Mouse (Mus musculus): ENCODE data around the gene Vwa3a. TPM values are rescaled to one million over a fixed set of nuclear protein-coding genes. Genes with fewer than 3 reads are reported as not detected.

Vwa3a gene
- total RNA-seq, 2 experiments from 2014 or later, result not detected

DNA sequence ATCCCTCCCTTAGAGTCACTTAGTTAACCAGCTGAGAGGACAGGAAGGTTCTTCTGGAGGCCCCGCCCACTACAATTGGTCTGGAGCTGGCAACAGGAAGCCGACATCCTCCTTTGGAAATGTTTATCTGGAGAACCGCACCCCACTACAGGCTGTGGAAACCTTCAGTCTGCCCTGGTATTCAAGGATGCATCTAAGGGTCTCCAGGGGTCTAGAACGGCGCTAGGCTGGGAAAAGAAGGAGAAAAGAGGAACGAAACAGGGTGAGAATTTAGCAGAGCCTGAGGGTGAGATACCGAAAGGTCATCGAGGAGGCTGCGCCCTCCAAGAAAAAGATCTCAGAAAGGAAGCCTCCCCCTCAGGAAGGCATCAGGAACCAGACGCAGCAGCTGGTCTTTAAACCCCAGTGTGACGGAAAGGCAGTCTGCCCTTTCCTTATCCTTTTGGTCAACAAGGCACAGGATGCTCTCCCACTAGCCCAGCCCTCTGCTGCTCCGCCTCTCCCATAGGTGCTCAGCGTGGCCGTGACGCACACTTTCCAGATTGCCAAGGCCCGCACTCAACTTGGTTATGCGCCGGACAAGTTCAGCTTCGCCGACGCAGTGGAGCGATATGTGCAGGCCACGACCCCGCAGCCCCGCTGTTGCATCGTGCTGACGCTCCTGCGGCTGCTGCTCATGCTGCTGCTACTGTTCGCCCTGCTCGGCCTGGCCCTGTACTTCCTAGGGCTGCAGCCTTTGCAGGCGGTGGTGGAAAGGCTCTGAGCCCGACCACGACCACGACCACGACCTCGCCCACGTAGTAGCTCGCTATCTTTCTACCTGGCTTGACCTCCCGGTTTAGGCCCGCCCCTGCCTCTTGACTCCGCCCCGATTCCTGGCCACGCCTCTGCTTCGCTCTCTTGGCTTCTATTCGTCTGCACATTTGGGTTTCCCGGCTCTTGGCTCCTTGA is 91.6 kb downstream of the Vwa3a start:
- peak; percentile 32 for ATAC-seq (replicated peaks; ENCODE audit: low FRiP score, low TSS enrichment, poor library complexity, severe bottlenecking)

DNA sequence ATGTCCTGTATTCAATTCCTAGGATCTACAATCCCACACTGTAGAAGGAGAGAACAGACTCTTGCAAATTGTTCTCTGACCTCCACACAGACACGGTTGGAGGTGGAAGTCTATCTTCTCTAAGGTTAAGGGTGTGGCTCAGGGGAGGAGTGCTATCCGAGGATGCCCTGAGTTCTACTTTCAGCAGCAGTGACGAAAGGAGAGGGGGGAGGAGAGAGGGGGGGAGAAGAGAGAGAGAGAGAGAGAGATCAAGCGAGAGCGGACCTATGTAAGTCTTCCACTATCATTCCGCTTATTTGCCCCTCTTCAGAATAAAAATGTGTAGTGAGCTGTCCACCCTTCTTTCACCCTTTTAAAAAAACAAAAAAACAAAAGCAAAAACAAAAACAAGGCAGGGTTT is 95.3 kb downstream of the Vwa3a start:
- ATAC-seq (replicated peaks; ENCODE audit: low FRiP score, low TSS enrichment, poor library complexity, severe bottlenecking), result peak; percentile 44

DNA sequence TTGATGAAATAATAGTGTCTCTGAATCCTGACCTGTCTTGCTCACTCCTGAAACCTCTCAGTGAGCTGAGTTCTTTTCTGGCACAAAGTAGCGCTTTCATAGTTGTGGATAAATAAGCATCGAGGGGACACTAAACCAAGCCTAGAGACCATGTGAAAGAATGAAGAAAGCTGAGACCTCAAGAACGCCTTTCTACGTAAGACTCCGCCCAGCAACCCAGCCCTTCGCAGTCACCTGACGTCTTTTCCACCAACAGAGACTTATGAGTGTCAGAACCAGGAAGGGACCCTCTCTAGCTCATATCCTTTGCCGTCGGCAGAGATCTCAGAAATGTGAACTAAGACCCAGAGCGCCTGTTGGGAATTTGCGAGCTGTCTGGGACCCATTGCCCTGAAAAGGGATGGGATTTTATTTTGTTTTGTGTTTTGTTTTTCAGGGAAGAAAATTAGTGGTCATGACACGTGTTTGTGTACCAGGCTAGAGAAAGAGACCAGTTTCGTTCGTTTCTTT is 95.8 kb downstream of the Vwa3a start:
- ATAC-seq (replicated peaks; ENCODE audit: low FRiP score, low TSS enrichment, poor library complexity, severe bottlenecking), result peak; percentile 83

DNA sequence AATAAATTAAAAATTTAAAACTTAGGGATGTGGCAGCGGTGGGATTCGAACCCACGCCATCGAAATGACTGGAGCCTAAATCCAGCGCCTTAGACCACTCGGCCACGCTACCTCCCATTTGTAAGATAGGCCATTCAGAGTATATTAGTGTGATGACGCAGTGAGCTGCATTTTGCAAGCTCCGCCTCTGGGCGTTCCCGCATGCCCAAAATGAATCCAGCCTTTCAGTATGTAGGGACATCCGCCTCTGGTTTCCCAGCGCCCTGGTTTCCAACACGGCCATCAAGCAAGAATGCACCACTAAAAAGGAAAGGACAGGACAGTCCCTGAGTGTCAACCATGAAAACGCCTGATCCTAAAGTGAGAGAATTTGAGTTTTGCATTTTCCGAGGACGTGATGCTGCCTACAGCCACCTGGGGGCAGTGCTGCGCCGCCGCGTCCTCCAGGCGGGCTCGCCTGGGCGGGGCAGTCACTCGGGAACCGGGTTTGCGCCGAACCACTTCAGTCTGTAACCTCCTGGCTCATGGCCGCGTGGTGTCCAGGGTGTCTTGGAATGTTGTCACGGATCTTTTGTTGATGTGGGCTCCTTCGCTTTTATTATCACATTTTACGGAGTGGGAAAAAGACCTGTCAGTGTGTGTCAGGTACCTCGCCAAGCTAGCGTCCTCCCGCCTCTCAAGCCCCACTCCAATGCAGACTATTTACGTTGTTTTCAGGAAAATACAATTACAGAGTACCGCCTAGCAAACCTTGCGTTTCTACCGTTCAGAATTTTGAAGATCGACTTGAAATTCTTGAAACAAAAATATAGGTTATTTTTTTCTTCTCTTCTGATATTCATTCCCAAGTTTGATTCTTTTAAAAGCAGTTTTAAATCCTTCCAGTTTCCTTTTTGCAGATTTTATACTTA is 96.6 kb downstream of the Vwa3a start:
- ATAC-seq (replicated peaks; ENCODE audit: low FRiP score, low TSS enrichment, poor library complexity, severe bottlenecking), result peak; percentile 63

DNA sequence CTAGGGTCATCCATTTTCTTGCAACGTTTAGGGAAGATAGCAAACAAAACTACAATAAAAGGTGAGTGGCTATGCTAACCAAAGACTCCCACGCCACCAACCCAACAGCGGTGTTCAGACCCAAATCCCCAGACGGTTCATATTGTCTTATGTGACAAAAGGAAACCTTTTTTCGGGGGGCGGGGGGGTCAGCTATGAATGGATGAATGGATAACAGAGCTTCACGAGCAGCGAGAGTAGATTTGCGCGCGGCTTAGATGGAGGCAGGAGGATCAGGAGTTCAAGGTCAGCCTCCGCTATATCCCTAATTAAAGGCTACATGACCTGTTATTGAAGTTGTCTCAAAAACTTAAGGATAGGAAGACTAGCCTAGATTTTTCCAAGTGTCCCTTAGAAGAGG is 97.2 kb downstream of the Vwa3a start:
- no peak for ATAC-seq (replicated peaks; ENCODE audit: low FRiP score, low TSS enrichment, poor library complexity, severe bottlenecking)

DNA sequence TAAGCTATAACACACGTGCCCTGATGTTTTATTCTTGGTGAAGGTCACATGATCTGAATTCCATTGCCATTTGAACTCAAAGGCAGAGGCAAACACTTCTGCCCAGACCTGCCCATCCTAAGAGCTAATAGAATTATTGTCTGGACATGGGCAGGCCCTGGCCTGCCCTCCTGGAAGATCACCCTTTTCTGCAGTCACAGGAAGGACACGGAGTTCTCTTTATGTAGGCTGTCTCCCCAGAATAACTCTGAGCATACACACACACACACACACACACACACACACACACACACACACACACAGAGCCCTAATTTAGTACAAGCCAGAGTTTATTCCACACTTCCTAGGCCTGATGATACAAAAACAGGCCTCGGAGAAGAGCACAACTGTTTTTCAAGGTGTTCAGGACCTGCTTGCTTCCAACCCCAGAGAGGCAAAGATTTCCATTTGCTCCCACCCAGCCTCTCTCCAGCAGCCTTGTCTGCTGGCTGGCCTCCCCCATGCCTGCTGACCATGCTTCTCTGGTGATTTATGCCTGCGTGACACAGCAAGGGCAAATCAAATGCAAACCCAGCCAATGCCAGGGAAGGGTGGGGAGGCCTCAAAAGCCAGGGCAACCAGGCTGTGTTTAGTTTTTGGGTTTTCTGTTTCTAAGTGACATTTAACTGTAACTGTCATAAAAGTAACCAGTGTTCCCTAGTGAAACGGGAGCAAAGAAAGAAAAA is 99.5 kb downstream of the Vwa3a start:
- no peak for ATAC-seq (replicated peaks; ENCODE audit: low FRiP score, low TSS enrichment, poor library complexity, severe bottlenecking)

DNA sequence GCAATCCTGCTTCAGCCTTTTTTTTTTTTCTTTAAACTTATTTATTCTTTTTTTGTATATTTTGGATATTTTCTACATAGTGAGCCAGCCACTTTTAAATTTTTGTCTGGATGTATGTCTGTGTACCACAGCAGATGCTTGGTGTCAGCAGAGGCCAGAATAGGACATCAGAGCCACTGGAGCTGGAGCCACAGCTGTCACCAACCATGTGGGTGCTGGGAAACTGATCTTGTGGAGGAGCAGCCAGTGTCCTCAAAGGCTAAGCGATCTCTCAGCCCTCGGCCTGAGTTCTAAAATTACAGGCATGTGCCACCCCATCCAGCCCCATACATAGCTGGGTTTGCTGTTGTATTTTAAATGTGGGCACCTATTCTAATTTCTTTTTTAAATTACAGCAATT is 100.7 kb downstream of the Vwa3a start:
- ATAC-seq (replicated peaks; ENCODE audit: low FRiP score, low TSS enrichment, poor library complexity, severe bottlenecking), result no peak

DNA sequence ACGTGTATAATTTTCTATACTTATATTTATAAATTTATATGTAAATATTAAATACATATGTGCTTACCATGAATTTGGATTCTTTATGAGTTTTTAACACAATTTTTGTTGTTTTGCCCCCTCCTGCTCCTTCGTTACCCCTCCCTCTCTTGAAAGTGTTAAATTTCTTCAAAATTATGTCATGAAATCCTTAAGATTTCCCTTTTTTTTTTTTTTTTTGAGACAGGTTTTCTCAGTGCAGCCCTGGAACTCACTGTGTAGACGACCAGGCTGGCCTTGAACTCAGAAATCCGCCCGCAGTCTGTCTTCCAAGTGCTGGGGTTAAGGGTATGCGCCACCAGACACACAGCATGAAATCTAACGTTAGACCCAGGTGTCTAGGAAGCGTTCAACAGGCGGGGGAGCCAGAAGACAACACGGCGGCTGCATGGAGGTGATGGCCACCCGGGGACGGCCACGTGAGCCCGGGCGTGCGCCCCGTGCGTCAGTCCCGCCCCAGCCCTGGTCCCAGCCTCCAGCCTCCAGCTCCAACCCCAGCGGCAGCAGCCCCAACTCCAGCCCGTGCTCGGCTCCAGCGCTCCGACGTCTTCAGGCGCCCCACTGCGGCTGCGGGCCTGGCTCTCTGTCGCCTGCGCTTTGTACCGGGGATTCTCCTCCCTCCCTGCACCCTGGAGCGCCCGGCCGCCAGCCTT is 103.4 kb downstream of the Vwa3a start, which contains the start of gene Eef2k:
Eef2k (plus strand) TSS at position 487 of the 692 bp plus-strand sequence.
- peak; percentile 91 for ATAC-seq (replicated peaks; ENCODE audit: low FRiP score, low TSS enrichment, poor library complexity, severe bottlenecking)

DNA sequence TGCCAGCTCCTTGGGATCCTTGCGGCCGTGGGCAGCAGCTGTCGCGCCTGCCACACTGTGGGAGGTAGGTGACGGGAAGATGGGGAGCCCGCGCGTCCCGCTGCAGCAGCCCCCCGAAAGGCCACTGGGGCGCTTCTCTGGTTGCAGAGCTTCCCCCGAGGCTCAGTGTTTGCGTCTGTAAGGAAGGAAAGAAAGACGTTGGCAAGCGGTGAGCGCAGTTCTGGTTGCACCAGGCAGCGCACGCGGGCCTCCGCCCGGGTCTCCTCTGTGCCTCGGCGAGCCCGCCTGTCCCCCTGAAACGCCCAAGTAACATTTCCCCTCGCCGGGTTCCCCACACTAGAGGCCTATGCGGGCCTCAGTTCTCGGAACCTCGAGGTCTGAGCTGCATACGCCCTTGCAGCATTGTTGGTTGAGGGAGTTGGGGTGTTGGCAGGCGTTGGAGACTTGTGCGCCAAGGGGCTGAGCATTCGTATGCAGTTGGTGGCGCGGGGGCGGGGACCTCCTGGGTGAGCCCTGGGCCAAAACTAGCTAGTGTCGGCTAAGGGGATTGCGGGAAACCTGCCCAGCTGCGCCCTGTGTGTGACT is 104.0 kb downstream of the Vwa3a start:
- peak; percentile 82 for ATAC-seq (replicated peaks; ENCODE audit: low FRiP score, low TSS enrichment, poor library complexity, severe bottlenecking)

DNA sequence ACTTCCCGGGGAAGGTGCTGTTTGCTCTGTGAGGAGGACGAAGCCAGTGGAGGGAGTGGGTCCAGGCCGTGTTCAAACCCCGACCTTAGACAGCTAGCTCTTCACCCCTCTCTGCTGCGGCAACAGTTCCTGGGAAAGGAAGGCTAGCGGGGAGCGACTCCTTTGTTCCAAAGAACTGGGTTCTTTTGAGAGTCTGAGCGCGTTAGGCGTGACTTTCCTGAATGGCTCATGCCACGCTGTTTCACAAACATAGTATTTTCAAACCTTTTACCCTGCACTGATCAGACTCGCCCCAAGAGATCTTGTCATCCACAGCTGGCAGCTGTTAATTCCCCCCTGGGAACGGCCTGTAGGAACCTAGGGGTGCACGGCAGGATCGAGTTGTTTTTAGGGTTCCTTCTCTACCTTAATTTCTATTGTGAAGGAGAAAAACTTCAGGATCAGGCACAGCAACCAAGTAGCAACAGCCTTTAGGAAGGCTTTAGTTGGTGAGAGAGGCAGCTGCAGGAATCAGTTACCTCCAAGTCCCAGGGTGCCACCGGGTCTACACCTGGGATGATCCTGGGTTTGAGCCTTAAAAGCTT is 104.8 kb downstream of the Vwa3a start:
- no peak for ATAC-seq (replicated peaks; ENCODE audit: low FRiP score, low TSS enrichment, poor library complexity, severe bottlenecking)

DNA sequence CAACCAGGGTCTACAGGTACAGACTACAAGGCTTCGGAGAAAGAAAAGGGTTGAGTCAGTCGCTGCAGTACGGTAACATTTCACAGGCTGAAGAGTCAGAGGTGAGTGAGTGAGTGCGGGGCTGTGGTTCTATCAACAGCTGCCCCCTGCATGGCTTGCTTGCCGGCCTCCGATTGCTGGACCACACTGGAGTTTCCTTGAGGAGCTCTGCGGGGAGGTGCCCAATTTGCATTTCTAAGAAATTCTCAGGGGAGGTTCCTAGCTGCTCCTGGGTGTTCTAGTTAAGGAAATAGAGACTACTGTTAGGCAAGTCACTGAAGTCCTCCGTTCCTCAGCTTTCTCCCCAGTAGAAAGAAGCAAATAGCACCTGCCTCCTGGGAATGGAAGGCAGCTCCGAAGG is 105.6 kb downstream of the Vwa3a start:
- ATAC-seq (replicated peaks; ENCODE audit: low FRiP score, low TSS enrichment, poor library complexity, severe bottlenecking), result no peak

DNA sequence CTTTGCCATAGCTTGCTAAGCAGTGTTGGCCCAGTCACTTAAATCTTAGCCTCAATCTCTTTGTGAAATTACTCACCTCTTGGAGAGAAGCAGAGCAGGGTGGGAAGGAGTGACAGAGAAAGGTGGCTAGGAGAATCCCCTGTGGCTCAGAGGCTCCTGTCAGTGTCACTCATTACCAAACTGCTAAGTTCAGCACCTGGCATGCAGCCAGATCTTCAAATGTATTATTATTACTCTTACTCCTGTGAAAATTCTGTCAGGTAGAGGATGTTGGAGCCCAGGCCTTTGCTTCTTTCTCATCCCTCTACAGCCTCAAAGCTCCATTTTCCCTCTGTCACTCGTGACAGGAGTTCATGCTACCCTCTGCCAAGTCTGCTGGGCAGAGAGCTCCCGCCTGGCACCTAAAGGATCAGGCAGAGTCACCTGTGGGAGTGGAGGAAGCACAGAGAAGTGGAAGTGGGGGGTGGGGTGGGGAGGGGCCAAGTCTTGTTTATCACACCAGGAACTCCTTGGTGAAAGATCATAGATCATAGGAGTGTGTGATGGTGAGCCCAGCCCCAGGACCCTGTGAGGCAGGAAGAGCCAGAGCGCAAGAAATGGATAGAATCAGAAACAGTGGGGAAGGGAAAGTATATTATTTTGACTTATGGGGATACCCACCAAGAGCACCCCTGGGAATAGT is 109.9 kb downstream of the Vwa3a start:
- ATAC-seq (replicated peaks; ENCODE audit: low FRiP score, low TSS enrichment, poor library complexity, severe bottlenecking), result no peak

DNA sequence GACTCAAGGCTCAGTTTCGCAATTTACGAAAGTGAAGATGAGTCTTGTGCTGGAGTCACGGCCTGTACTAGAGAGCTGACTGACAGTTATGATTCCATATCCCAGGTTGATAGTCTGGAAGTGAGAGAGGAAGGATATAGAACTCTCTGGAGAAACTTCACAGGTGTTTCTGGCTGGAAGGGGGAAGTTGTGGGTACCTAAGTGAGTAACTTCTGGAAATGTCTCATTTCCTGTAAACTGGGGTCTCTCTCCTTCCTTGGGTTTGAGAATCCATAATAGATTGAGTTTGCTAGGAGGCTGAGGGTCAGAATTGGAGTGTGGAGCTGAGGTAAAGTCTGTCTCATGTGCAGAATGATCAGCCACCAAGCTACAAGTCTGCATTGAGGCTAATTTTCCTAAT is 111.0 kb downstream of the Vwa3a start:
- ATAC-seq (replicated peaks; ENCODE audit: low FRiP score, low TSS enrichment, poor library complexity, severe bottlenecking), result no peak

Other genes starting within 250 kb of the Vwa3a start
- 207 and 215 TPM in 2 replicates for gene Uqcrc2, start 104.1 kb upstream of the Vwa3a start, total RNA-seq (2014; fragmentation: Nextera tagmentation)
- 222 and 233 TPM in 2 replicates for gene Uqcrc2, start 104.1 kb upstream of the Vwa3a start, total RNA-seq (2017)
- gene Pdzd9, start 69.0 kb upstream of the Vwa3a start, total RNA-seq (2014; fragmentation: Nextera tagmentation), result not detected in 2 replicates
- gene Pdzd9, start 69.0 kb upstream of the Vwa3a start, total RNA-seq (2017), result not detected in 2 replicates
- gene Mosmo, start 61.7 kb upstream of the Vwa3a start, total RNA-seq (2014; fragmentation: Nextera tagmentation), result 31.7 and 38.8 TPM in 2 replicates
- gene Mosmo, start 61.7 kb upstream of the Vwa3a start, total RNA-seq (2017), result 15.4 and 42.1 TPM in 2 replicates
- not detected in 2 replicates for gene Gm5737, start 73.0 kb downstream of the Vwa3a start, total RNA-seq (2014; fragmentation: Nextera tagmentation)
- gene Gm5737, start 73.0 kb downstream of the Vwa3a start, total RNA-seq (2017), result not detected in 2 replicates
- gene Eef2k, start 103.5 kb downstream of the Vwa3a start, total RNA-seq (2014; fragmentation: Nextera tagmentation), result 42.3 and 63.0 TPM in 2 replicates
- 49.9 and 52.6 TPM in 2 replicates for gene Eef2k, start 103.5 kb downstream of the Vwa3a start, total RNA-seq (2017)
- gene Polr3e, start 178.4 kb downstream of the Vwa3a start, total RNA-seq (2014; fragmentation: Nextera tagmentation), result 36.0 and 40.6 TPM in 2 replicates
- gene Polr3e, start 178.4 kb downstream of the Vwa3a start, total RNA-seq (2017), result 32.4 and 36.6 TPM in 2 replicates
- gene Cdr2, start 243.0 kb downstream of the Vwa3a start, total RNA-seq (2014; fragmentation: Nextera tagmentation), result 32.2 and 39.0 TPM in 2 replicates
- 42.9 and 61.6 TPM in 2 replicates for gene Cdr2, start 243.0 kb downstream of the Vwa3a start, total RNA-seq (2017)
- gene Mfsd13b, start 243.2 kb downstream of the Vwa3a start, total RNA-seq (2014; fragmentation: Nextera tagmentation), result 0.33 TPM in 1 of 2 replicates, not detected in the other
- gene Mfsd13b, start 243.2 kb downstream of the Vwa3a start, total RNA-seq (2017), result not detected in 2 replicates